Mouse (Mus musculus) granulocyte monocyte progenitor cell, adult 5-6 weeks (primary cell): Measurements from ENCODE around the gene Olfr723. TPM values are rescaled to one million over a fixed set of nuclear protein-coding genes. Genes with fewer than 3 reads are reported as not detected.
"Not testable (repeated sequence)": the region's sequence is repeated elsewhere in the genome, so short reads cannot be mapped to it uniquely, and the experiment has no call there.

Experiments used
- ATAC-seq: replicated peaks from 2 replicates; pipeline ENCODE4 v1.8.0; 2016; ENCODE audit warnings: mild to moderate bottlenecking, moderate TSS enrichment, inconsistent platforms; ENCODE audit not compliant: poor library complexity, severe bottlenecking
- total RNA-seq, 2 experiments: library from RNA; stranded (forward) in 1 of 2; stranded (reverse) in 1 of 2; fragments of 200-712, 200-1000 nt in 1 of 2; fragments of >200 nt in 1 of 2; fragmentation: Nextera tagmentation in 1 of 2; gene quantifications; 2 replicates each; pipeline ENCODE4 v1.2.3; 2014 to 2017

Olfr723 gene
- not detected in 2 replicates for total RNA-seq (2014; fragmentation: Nextera tagmentation)
- not detected in 2 replicates for total RNA-seq (2017)

DNA sequence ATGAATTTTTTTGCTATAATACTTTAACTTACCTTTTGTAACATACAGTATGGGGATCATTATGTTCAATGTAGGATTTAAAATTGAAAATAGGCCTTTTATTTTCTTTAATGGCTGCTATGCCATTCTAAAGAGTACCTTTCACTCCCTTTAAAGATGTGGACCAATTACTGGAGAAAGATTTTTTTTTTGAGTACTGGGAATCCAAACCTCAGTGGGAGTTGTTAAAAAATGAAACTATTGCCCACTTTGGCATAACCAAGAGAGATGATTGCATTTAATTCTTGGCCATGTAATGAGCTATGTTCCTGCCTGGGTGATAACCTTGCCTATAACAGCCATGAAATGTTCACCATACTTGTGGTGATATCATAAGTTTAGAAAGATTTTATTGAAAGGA is at the start of gene Olfr723:
Olfr723 (minus strand) TSS at position 101 of the 400 bp plus-strand sequence.
- not testable (repeated sequence) for ATAC-seq

DNA sequence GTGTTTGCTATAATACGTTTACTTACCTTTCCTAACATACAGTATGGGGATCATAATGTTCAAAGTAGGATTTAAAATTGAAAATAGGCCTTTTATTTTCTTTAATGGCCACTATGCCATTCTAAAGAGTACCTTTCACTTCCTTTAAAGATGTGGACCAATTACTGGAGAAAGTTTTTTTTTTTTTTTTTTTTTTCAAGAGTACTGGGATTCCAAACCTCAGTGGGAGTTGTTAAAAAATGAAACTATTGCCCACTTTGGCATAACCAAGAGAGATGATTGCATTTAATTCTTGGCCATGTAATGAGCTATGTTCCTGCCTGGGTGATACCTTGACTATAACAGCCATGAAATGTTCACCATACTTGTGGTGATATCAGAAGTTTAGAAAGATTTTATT is 31.6 kb upstream of the Olfr723 start, which contains the start of gene Olfr724:
Olfr724 (minus strand) TSS at position 101 of the 400 bp plus-strand sequence.
- ATAC-seq, result not testable (repeated sequence)

DNA sequence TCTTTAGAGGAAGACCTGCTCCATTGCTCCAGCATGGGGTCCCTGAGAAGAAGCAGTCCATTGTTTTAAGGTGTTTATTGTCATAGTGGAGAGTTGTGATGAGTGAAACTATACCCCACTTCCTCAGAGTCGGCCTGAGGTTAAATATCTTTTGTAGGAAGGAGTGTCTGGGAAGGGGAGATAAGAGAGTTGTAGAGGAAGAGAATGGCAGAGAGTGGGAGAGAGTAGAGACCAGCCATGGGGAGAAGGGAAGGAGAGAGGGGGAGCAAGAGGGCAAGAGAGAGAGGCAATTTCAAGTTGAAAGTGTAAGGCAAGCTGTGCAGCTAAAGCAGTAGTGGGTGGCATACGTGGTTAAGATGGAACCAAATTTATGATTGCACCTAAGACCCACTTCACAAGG is 24.3 kb upstream of the Olfr723 start:
- ATAC-seq, result no peak

DNA sequence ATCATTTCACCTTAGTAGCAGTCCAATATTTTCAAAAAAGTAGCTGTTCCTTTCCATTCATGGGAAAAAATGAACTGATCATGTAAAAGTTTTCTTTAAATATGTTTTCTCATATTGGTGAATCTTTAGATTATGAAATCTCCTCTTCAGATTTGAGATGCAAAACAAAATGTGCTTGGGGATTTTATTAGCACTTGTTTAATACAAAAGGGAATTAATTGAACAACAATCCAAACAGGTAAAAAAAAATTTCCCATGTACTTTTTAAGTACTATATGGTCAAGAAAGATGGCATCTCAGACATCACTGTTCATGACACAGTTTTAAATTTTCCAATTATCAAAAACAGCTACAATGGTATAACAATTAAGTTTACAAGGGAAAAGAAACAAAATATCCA is 29.7 kb downstream of the Olfr723 start, which contains the start of gene Olfr722:
Olfr722 (minus strand) TSS at position 101 of the 400 bp plus-strand sequence.
- ATAC-seq, result no peak

Other genes with a start within 250 kb of the Olfr723 start
- gene Armh4, start 148.4 kb downstream of the Olfr723 start, total RNA-seq (2014; fragmentation: Nextera tagmentation), result not detected in 2 replicates
- gene Armh4, start 148.4 kb downstream of the Olfr723 start, total RNA-seq (2017), result not detected in 2 replicates
- not detected in 2 replicates for gene Olfr722, start 29.8 kb downstream of the Olfr723 start, total RNA-seq (2014; fragmentation: Nextera tagmentation)
- not detected in 2 replicates for gene Olfr722, start 29.8 kb downstream of the Olfr723 start, total RNA-seq (2017)
- not detected in 2 replicates for gene Olfr724, start 31.5 kb upstream of the Olfr723 start, total RNA-seq (2014; fragmentation: Nextera tagmentation)
- not detected in 2 replicates for gene Olfr724, start 31.5 kb upstream of the Olfr723 start, total RNA-seq (2017)
- gene Olfr725, start 108.6 kb upstream of the Olfr723 start, total RNA-seq (2014; fragmentation: Nextera tagmentation), result not detected in 2 replicates
- gene Olfr725, start 108.6 kb upstream of the Olfr723 start, total RNA-seq (2017), result not detected in 2 replicates
- gene Olfr726, start 159.2 kb upstream of the Olfr723 start, total RNA-seq (2014; fragmentation: Nextera tagmentation), result not detected in 2 replicates
- gene Olfr726, start 159.2 kb upstream of the Olfr723 start, total RNA-seq (2017), result not detected in 2 replicates
- not detected in 2 replicates for gene Olfr727, start 191.4 kb upstream of the Olfr723 start, total RNA-seq (2014; fragmentation: Nextera tagmentation)
- not detected in 2 replicates for gene Olfr727, start 191.4 kb upstream of the Olfr723 start, total RNA-seq (2017)
- gene Olfr728, start 210.9 kb upstream of the Olfr723 start, total RNA-seq (2014; fragmentation: Nextera tagmentation), result not detected in 2 replicates
- gene Olfr728, start 210.9 kb upstream of the Olfr723 start, total RNA-seq (2017), result not detected in 2 replicates
- not detected in 2 replicates for gene Olfr729, start 221.1 kb upstream of the Olfr723 start, total RNA-seq (2014; fragmentation: Nextera tagmentation)
- not detected in 2 replicates for gene Olfr729, start 221.1 kb upstream of the Olfr723 start, total RNA-seq (2017)